Mouse (Mus musculus) stomach, embryonic 16.5 days (tissue): ENCODE measurements around the gene Apbb2. TPM values are rescaled to one million over a fixed set of nuclear protein-coding genes. Genes with fewer than 3 reads are reported as not detected.

Source experiments
- ATAC-seq: fragments of 200-750 bp; cut with Nextera tagmentation; 2 replicates; pipeline ENCODE4 v1.8.0; 2017; ENCODE audit warnings: moderate number of reproducible peaks, moderate TSS enrichment; ENCODE audit not compliant: insufficient read depth, low FRiP score
- H3K27ac ChIP-seq: fragments of 300-500 bp; sonication (generic); 2 replicates; pipeline ENCODE4 v1.5.1; 2014; ENCODE audit warnings: low read length
- H3K27me3 ChIP-seq: fragments of 300-500 bp; sonication (generic); 2 replicates; pipeline ENCODE4 v1.6.1; 2014; ENCODE audit warnings: low read length, control low read depth, mixed read lengths; ENCODE audit not compliant: control insufficient read depth, insufficient read depth
- H3K36me3 ChIP-seq: fragments of 300-500 bp; sonication (generic); 2 replicates; pipeline ENCODE4 v1.6.1; 2014; ENCODE audit warnings: low read length; ENCODE audit not compliant: control insufficient read depth, insufficient read depth
- H3K4me1 ChIP-seq: fragments of 300-500 bp; sonication (generic); 2 replicates; pipeline ENCODE4 v1.6.1; 2014; ENCODE audit warnings: low read length, control low read depth, mixed read lengths; ENCODE audit not compliant: control insufficient read depth, insufficient read depth
- H3K4me2 ChIP-seq: fragments of 300-500 bp; sonication (generic); 2 replicates; pipeline ENCODE4 v1.6.1; 2014; ENCODE audit warnings: low read depth, low read length, mixed read lengths
- H3K4me3 ChIP-seq: fragments of 300-500 bp; sonication (generic); replicated peaks from 2 replicates; pipeline ENCODE4 v1.5.1; 2014; ENCODE audit warnings: mild to moderate bottlenecking, low read length
- H3K9ac ChIP-seq: fragments of 300-500 bp; sonication (generic); 2 replicates; pipeline ENCODE4 v1.6.1; 2014; ENCODE audit warnings: low read length
- H3K9me3 ChIP-seq: fragments of 300-500 bp; sonication (generic); replicated peaks from 2 replicates; pipeline ENCODE4 v1.6.1; 2016; ENCODE audit warnings: low read length, control low read depth; ENCODE audit not compliant: control insufficient read depth
- WGBS: fragments of 180-500 bp; shearing (Covaris S2); extraction: QIAGEN DNeasy Blood & Tissue Kit; methylation state at CpG from one replicate; pipeline ENCODE4 v1.1.7; 2014; 5-methylcytosine and 5-hydroxymethylcytosine counted together
- polyA plus RNA-seq: library from polyadenylated mRNA; unstranded; fragments of >200 nt; fragmentation: Nextera tagmentation; extraction: Ambion mirVana; gene quantifications from 2 replicates; pipeline ENCODE4 v1.2.1, GENCODE M21; 2015

Gene Apbb2
- polyA plus RNA-seq, 1 experiment from 2014 or later, result 33.7 TPM

DNA sequence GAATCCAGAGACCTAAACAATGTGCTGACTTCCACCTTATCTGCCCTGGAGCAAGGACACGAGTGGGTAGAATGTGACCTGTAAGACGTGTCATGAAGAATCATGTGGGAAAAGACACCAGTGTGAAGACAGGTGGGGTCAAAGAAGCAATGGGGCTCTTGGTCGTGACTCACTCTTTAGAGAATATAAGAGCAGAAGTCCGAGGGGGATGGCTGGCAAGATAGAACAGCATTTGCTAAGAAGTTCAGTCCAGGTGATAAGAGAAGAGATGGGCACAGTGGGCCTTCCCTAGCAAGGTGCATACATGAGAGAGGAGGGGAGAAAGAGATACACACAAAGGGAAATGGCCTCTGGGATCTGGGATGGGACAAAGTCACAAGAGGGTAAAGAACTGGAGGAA is 163.8 kb downstream of the Apbb2 start:
- Histone ChIP-seq H3K27ac (no peak overlapping the region), H3K27me3 (no peaks in the 10 kb centered on the region), H3K9me3 (no peaks in the 10 kb centered on the region), H3K4me1 (no peaks in the 10 kb centered on the region), H3K4me3 (no peak overlapping the region), H3K9ac (no peak overlapping the region), H3K4me2 (no peak overlapping the region), H3K36me3 (no peaks in the 10 kb centered on the region)
- no peak for ATAC-seq
- 78% methylated on average over 4 of the region's 4 CpGs for WGBS

DNA sequence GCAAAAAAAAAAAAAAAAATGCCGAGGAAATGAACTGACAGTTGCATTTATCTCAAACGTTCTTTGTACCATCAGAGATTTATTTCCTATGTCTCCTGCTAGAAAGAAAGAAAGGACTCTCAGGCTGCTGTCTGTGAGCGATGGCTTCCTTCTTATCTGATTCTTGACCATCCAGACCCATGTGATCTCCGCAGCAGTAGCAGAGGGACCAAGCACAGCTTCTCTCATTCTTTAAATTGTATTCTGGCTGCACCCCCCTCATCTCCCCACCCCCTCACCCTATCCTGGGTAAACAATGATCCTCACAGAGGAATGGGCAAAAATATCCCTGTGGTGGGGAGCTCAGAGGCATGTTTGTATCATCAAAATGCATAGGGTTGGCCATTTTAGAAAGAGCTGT is 165.5 kb downstream of the Apbb2 start:
- no peaks in the 10 kb centered on the region for H3K4me1 ChIP-seq
- no peak for ATAC-seq
- 35% methylated on average over 4 of the region's 4 CpGs for WGBS
- H3K27ac ChIP-seq, result no peak overlapping the region
- no peak overlapping the region for H3K4me2 ChIP-seq
- no peaks in the 10 kb centered on the region for H3K36me3 ChIP-seq
- no peak overlapping the region for H3K9ac ChIP-seq
- H3K4me3 ChIP-seq, result no peak overlapping the region
- H3K27me3 ChIP-seq, result no peaks in the 10 kb centered on the region
- H3K9me3 ChIP-seq, result no peaks in the 10 kb centered on the region

DNA sequence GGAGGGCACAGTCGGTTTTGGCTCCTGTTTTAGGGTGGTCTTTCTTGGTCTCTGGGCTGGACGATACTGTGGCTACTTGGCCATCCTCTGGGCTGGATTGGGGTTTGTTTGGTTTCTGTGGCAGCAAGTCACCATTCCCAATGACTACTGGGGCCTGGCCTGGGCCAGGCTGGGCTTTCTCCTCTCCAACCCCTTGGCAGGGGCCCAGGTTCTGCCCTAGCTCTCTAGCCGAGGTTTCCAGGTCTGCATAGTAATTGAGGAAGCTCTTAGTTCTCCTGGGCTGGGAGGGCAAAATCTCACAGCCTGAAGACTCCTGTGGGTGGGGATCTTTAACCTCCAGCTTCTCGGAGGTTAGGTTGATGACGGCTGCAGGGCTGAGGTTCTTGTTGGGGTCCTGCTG is 167.0 kb downstream of the Apbb2 start:
- no peak overlapping the region for H3K4me2 ChIP-seq
- H3K36me3 ChIP-seq, result no peaks in the 10 kb centered on the region
- no peaks in the 10 kb centered on the region for H3K9me3 ChIP-seq
- no peak overlapping the region for H3K27ac ChIP-seq
- no peaks in the 10 kb centered on the region for H3K27me3 ChIP-seq
- H3K4me3 ChIP-seq, result no peak overlapping the region
- H3K4me1 ChIP-seq, result no peaks in the 10 kb centered on the region
- 84% methylated on average over 5 of the region's 5 CpGs for WGBS
- no peak overlapping the region for H3K9ac ChIP-seq
- no peak for ATAC-seq

DNA sequence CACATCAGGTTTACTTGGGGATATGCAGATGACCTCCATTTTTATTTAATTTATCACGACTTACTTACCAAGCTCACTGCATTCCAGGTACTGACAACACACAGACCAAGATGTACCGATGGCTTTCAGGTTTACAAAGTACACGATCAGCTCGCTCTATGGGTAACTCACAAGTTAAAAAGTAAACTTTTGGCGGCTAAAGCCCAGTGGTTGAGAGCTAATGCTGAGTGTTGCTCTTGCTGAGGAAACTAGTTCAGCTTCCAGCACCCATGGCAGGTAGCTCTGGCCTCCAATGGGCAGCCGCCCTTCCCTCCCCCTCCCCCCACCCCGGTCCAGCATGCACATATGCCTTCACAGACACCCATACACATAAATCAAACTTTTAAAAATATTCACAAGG is 173.1 kb downstream of the Apbb2 start:
- H3K9me3 ChIP-seq, result no peaks in the 10 kb centered on the region
- H3K27ac ChIP-seq, result no peak overlapping the region
- H3K4me1 ChIP-seq, result no peaks in the 10 kb centered on the region
- no peaks in the 10 kb centered on the region for H3K27me3 ChIP-seq
- no peak overlapping the region for H3K4me2 ChIP-seq
- no peak overlapping the region for H3K4me3 ChIP-seq
- 78% methylated on average over 7 of the region's 7 CpGs for WGBS
- no peak overlapping the region for H3K9ac ChIP-seq
- no peaks in the 10 kb centered on the region for H3K36me3 ChIP-seq
- ATAC-seq, result no peak

DNA sequence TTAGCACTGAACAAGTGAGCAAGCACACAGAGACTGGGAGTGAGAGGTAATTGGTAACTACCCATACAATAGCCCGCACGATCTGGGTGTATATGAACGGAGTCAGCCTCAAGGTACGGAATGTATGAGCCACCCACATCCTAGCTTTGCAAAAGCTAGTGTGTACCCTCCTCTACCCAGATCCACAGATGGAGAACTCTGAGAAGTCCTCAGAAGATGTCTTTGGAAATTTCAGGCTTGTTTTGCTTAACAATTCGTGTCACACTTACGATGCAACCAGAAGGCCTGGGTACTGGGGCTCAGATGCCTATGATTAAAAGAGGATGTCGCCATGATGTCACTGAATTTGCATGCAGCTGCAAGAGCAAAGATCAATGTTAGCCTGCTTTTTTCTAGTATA is 176.3 kb downstream of the Apbb2 start:
- no peak overlapping the region for H3K4me3 ChIP-seq
- no peak for ATAC-seq
- no peaks in the 10 kb centered on the region for H3K4me1 ChIP-seq
- no peaks in the 10 kb centered on the region for H3K36me3 ChIP-seq
- H3K27me3 ChIP-seq, result no peaks in the 10 kb centered on the region
- no peak overlapping the region for H3K4me2 ChIP-seq
- no peak overlapping the region for H3K27ac ChIP-seq
- no peak overlapping the region for H3K9ac ChIP-seq
- 96% methylated on average over 7 of the region's 7 CpGs for WGBS
- H3K9me3 ChIP-seq, result no peaks in the 10 kb centered on the region

DNA sequence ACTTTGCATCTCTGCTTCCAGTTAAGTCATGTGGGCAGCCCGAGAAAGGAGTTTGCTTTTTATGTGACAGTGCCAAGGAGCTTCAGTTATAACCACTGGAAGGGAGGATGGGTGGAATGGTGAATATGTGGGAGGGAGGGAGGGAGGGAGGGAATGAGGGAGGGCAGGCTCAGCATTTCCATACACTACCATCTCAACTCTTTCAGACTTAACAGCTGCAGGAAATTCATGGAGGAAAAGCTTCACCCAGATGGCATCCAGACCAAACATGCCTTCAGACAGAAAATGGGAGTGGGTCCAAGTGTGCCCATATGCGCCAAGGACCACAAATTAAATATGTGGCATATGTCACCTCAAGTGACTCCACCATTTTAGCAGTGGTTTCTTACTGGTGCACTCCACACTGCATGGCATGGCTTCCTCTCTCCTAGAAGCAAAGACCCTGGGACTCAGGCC is 181.8 kb downstream of the Apbb2 start:
- Histone ChIP-seq H3K4me3 (no peak overlapping the region), H3K9me3 (no peaks in the 10 kb centered on the region), H3K9ac (no peak overlapping the region), H3K27ac (no peak overlapping the region), H3K4me1 (no peaks in the 10 kb centered on the region), H3K27me3 (no peaks in the 10 kb centered on the region), H3K4me2 (no peak overlapping the region), H3K36me3 (no peaks in the 10 kb centered on the region)
- 82% methylated on average over 2 of the region's 2 CpGs for WGBS
- ATAC-seq, result no peak

DNA sequence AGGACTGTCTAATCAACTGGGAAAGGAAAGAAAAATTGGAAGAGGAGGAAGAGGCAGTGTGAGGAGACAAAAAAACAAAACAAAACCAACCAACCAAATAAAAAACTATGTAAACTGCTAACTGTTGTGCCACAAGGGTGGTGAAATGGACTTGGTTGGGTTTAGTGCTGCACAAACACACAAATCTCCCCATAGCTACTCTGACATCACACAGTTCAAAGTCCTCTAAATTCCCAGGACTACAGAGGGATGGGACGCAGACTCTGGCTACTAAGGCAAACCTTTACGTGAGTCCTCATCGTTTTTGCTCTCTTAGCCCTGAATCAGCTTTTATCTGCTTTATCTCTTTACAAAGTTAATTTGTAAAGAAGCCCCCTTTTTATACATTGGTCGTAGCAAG is 183.4 kb downstream of the Apbb2 start:
- Histone ChIP-seq H3K27me3 (no peaks in the 10 kb centered on the region), H3K27ac (no peak overlapping the region), H3K4me3 (no peak overlapping the region), H3K4me1 (no peaks in the 10 kb centered on the region), H3K9me3 (no peaks in the 10 kb centered on the region), H3K36me3 (no peaks in the 10 kb centered on the region), H3K4me2 (no peak overlapping the region), H3K9ac (no peak overlapping the region)
- ATAC-seq, result no peak
- WGBS, result 89% methylated on average over 4 of the region's 4 CpGs

DNA sequence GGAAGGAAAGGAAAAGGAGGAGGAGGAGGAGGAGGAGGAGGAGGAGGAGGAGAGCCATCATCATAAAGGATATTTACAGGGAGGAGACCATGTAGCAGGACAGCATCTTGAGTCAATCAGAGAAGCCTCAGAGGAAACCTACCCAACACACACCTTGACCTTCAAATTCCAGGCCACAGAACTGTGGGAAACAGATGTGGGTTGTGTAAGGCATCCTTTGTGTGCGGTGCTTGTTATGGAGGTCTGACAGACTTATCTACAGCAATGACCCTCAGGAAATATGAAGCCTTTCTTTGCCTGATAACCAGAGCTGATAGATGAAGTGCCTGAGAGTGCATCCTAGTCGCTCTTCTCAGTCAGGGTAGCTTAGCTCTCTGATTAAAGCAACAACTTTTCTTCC is 189.5 kb downstream of the Apbb2 start:
- no peaks in the 10 kb centered on the region for H3K9me3 ChIP-seq
- 72% methylated on average over 2 of the region's 2 CpGs for WGBS
- H3K4me2 ChIP-seq, result no peak overlapping the region
- no peak overlapping the region for H3K9ac ChIP-seq
- H3K27me3 ChIP-seq, result no peaks in the 10 kb centered on the region
- H3K4me1 ChIP-seq, result no peaks in the 10 kb centered on the region
- H3K27ac ChIP-seq, result no peak overlapping the region
- H3K4me3 ChIP-seq, result no peak overlapping the region
- no peaks in the 10 kb centered on the region for H3K36me3 ChIP-seq
- no peak for ATAC-seq

DNA sequence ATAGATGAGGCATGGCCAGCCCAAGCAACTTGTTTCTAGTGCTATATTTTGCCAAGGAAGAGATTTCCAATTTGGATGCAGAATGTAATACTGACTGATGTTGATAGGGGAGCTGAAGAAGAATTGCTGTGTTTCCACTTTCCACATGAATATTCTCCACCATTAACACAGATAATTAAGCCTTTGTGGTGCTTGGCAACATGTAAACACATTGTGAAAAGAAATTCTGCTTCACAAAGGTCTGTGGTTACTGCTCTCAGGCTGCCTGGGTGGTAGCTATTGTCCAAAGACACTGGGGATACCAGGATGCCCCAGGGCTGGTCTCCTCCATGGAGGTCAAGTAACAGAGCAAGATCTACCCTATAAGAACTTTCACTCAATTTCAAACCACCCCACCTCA is 190.5 kb downstream of the Apbb2 start:
- Histone ChIP-seq H3K4me2 (no peak overlapping the region), H3K27me3 (no peaks in the 10 kb centered on the region)

DNA sequence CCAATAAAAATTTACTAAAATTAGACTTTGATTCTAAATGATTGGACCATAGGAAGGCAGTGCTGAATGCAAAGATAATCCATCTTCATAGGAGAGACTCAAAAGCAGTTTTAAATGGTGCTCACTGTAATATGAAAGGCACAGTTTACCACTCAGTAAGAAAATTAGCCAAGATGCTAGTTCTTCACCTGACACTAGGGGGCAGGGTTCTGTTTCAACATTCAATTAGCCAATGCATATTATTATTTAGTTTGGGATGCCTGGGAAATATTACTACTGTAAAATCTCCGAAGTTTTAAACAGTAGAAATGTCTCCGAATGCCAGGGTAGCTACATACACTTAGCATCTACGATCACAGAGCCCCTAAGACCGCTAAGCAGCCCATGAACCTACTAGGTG is 194.7 kb downstream of the Apbb2 start:
- Histone ChIP-seq H3K4me3 (no peak overlapping the region), H3K27ac (no peak overlapping the region), H3K9ac (no peak overlapping the region), H3K9me3 (no peaks in the 10 kb centered on the region), H3K4me1 (no peaks in the 10 kb centered on the region), H3K4me2 (no peak overlapping the region), H3K27me3 (no peaks in the 10 kb centered on the region), H3K36me3 (no peaks in the 10 kb centered on the region)
- ATAC-seq, result no peak
- 62% methylated on average over 4 of the region's 4 CpGs for WGBS

More for the DNA sequence above, 190.5 kb downstream of the Apbb2 start:
- no peaks in the 10 kb centered on the region for H3K9me3 ChIP-seq
- no peaks in the 10 kb centered on the region for H3K4me1 ChIP-seq
- H3K27ac ChIP-seq, result no peak overlapping the region
- no peaks in the 10 kb centered on the region for H3K36me3 ChIP-seq
- no peak overlapping the region for H3K9ac ChIP-seq
- H3K4me3 ChIP-seq, result no peak overlapping the region
- ATAC-seq, result no peak
